Mouse (Mus musculus): ENCODE results near the gene Trmt61a.
"Not testable (repeated sequence)": the region's sequence is repeated elsewhere in the genome, so short reads cannot be mapped to it uniquely, and the experiment has no call there.

The Trmt61a gene

GRCm38 (mm10) chr12:111677882-111678669 lies at the start of gene Trmt61a:
Gene Trmt61a (plus strand): TSS chr12:111678105.
- DNase-seq (ENCODE audit: low read depth, low spot score): peak; percentile 95

- peak; percentile 76 for DNase-seq (ENCODE audit: low read depth, low spot score)
These were observed 29.8 kb upstream of the Trmt61a start for GRCm38 (mm10) chr12:111648061-111648645.

GRCm38 (mm10) chr12:111652953-111653352 lies 25.0 kb upstream of the Trmt61a start:
- no peak for DNase-seq (ENCODE audit: low read depth, low spot score)

- DNase-seq (ENCODE audit: low read depth, low spot score): peak; percentile 86
These were observed 24.5 kb upstream of the Trmt61a start for GRCm38 (mm10) chr12:111653434-111653833.

- DNase-seq (ENCODE audit: low read depth, low spot score): no peak
These were observed 22.2 kb upstream of the Trmt61a start for GRCm38 (mm10) chr12:111655695-111656094.

GRCm38 (mm10) chr12:111659331-111659730 lies 18.6 kb upstream of the Trmt61a start:
- no peak for DNase-seq (ENCODE audit: low read depth, low spot score)

- no peak for DNase-seq (ENCODE audit: low read depth, low spot score)
These were observed 17.3 kb upstream of the Trmt61a start for GRCm38 (mm10) chr12:111660628-111661027.

GRCm38 (mm10) chr12:111661554-111661953 lies 16.4 kb upstream of the Trmt61a start:
- not testable (repeated sequence) for DNase-seq (ENCODE audit: low read depth, low spot score)

- no peak for DNase-seq (ENCODE audit: low read depth, low spot score)
These were observed 14.4 kb upstream of the Trmt61a start for GRCm38 (mm10) chr12:111663228-111664143.

GRCm38 (mm10) chr12:111664144-111664634 lies 13.7 kb upstream of the Trmt61a start:
- DNase-seq (ENCODE audit: low read depth, low spot score): no peak

- DNase-seq (ENCODE audit: low read depth, low spot score): no peak
These were observed 12.6 kb upstream of the Trmt61a start for GRCm38 (mm10) chr12:111665041-111665880.

- DNase-seq (ENCODE audit: low read depth, low spot score): no peak
These were observed 11.5 kb upstream of the Trmt61a start for GRCm38 (mm10) chr12:111666380-111666779.

GRCm38 (mm10) chr12:111667421-111667820 lies 10.5 kb upstream of the Trmt61a start:
- DNase-seq (ENCODE audit: low read depth, low spot score): no peak

GRCm38 (mm10) chr12:111668457-111668912 lies 9.4 kb upstream of the Trmt61a start:
- peak; percentile 97 for DNase-seq (ENCODE audit: low read depth, low spot score)

GRCm38 (mm10) chr12:111669000-111669788 lies 8.7 kb upstream of the Trmt61a start:
- peak; percentile 22 for DNase-seq (ENCODE audit: low read depth, low spot score)

- no peak for DNase-seq (ENCODE audit: low read depth, low spot score)
These were observed 7.9 kb upstream of the Trmt61a start for GRCm38 (mm10) chr12:111669961-111670360.

GRCm38 (mm10) chr12:111670371-111670971 lies 7.4 kb upstream of the Trmt61a start:
- no peak for DNase-seq (ENCODE audit: low read depth, low spot score)

GRCm38 (mm10) chr12:111670976-111671375 lies 6.9 kb upstream of the Trmt61a start:
- no peak for DNase-seq (ENCODE audit: low read depth, low spot score)

- peak; percentile 87 for DNase-seq (ENCODE audit: low read depth, low spot score)
These were observed 6.4 kb upstream of the Trmt61a start for GRCm38 (mm10) chr12:111671431-111671902.
